Mouse (Mus musculus) hematopoietic stem cell, adult 5-6 weeks (primary cell): ENCODE results near the gene Utp6. TPM values are rescaled to one million over a fixed set of nuclear protein-coding genes. Genes with fewer than 3 reads are reported as not detected.
A peak's percentile ranks its signal among the peaks of the same experiment; 100 is the strongest.

Experiments used
- ATAC-seq, 2 experiments: fragments of 125-278 bp in 1 of 2; replicated peaks in 1 of 2; 2 replicates each; pipeline ENCODE4 v1.8.0; 2016 to 2017; ENCODE audit warnings: inconsistent platforms in 2 of 2, mild to moderate bottlenecking in 2 of 2, moderate number of reproducible peaks in 2 of 2, low read depth in 1 of 2, moderate TSS enrichment in 1 of 2; ENCODE audit not compliant: low FRiP score in 2 of 2, poor library complexity in 2 of 2, severe bottlenecking in 2 of 2, insufficient read depth in 1 of 2, low TSS enrichment in 1 of 2
- total RNA-seq: library from RNA; stranded (forward); fragments of 172-1452, 232-1000 nt; gene quantifications from 2 replicates; pipeline ENCODE4 v1.2.3, GENCODE M21; 2017

Gene Utp6
- total RNA-seq, 1 experiment from 2014 or later: 141 TPM

DNA sequence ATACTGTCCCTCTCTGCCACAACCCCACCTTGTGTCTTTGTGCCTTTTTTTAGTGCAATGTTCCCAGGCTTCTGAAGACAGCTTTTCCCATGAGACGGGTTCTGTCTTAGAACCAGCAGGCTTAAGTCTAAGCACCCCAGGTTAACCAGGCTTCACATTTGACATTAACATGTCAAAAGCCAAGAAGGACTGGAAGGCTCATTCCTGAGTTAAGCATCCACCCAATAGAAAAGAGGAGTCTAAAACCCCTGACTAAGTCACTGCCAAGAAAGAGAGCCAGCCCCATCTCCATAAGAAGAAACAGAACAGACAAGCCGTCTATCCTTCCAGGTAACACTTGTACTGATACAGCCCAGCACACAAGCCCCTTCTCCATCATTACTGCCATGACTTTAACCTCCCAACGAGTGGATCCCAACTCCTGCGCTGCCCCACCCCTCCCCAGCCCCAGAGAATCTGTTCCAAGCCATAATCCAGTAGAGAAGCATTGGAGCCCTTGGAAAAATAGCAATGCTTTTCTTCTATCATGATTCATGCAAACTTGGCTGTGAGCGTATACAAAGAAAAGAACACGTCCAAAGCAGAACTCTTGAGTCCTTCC, 59.2 kb downstream of the Utp6 start:
- ATAC-seq: no peak

DNA sequence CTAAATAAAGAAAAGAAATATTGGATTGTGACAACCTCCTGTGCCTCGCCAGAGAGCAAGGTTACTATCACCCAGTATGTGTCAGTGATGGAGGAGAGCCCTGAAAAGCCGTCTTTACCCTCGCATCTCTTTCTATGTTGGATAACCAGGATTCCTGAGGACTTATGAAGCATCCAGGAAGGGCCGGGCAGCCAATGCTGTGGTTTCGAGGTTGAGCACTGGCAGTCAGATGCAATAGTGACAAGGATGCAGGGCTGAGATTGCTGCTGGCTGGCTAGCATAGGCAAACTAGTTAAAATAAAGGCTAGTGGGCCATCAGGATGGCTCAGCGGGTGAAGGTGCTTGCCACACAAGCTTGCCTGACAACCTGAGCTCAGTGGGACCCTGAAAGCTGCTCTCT, 61.0 kb downstream of the Utp6 start:
- no peak for ATAC-seq

DNA sequence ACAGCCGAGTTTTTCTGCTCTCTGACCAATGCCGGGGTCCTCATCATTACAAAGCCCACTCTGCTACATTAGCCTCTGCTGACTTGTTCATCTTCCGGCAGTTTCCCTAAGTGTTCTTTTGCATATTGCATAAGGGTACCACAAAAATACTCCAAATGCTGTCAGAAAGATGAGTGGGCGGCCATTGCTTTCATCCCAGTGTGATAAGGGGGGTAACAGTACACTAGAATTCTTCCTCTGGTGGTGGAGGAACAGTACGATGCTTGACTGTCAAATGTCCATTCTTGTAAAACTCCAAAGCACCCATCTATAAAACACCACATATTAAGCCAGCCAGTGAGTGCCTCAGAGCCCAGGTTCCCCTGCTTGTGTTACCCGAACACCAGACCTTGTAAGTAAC, 69.9 kb downstream of the Utp6 start:
- ATAC-seq: no peak

DNA sequence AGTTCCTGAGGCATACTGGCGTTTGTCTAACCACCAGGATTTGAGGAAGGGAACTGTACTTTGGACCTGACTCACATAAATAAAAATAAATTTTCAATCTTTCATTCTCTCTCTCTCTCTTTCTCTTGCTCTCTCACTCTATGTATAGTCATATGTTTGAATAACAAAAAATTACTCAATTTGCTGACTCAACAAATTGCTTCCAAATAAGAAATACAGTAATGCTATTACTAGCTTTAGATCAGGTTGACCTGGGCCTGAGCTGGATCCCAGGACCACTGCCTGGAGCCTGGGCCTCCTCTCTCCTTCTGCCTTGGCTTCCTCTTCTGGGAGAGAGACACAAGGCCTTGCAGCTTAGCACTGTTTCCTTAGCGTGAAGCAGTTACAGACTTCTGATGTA, 71.4 kb downstream of the Utp6 start:
- ATAC-seq: no peak

DNA sequence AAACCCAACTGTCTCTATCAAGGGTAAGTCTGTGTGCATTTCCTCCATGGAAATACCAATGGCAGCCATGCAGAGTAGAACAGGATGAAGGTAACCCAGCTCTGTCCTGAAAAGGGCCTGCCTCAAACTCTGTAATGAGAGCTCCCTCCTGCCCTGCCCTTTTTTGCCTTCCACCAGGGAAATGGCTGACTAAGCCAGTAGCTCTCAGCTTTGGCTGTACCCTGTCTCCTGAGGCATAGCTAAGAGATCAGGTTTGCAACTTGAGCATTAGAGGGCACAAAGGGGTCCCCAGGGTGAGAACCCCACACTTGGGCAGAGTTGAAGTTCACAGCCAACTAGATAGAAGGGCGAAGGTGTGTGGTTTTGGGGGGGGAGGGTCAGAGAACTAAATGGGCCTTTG, 75.2 kb downstream of the Utp6 start:
- ATAC-seq: no peak

DNA sequence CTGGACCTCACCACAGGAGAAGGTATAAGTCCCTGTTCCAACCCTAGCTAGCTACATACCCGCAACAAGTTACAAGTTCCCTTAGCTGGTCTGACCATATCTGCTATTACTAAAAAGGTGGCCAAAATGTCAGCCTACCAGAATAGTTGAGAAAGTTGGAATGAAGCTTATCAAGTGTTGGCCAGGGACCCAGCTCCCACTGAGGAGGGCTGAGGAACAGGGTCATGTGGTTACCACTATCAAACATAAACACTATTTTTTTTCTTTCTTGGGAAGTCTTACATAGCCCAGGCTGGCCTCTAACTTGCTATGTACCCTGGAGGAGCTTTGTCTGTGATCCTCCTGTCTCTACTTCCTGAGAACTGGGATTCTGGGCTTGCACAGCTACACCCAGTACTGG, 75.8 kb downstream of the Utp6 start:
- ATAC-seq: no peak

DNA sequence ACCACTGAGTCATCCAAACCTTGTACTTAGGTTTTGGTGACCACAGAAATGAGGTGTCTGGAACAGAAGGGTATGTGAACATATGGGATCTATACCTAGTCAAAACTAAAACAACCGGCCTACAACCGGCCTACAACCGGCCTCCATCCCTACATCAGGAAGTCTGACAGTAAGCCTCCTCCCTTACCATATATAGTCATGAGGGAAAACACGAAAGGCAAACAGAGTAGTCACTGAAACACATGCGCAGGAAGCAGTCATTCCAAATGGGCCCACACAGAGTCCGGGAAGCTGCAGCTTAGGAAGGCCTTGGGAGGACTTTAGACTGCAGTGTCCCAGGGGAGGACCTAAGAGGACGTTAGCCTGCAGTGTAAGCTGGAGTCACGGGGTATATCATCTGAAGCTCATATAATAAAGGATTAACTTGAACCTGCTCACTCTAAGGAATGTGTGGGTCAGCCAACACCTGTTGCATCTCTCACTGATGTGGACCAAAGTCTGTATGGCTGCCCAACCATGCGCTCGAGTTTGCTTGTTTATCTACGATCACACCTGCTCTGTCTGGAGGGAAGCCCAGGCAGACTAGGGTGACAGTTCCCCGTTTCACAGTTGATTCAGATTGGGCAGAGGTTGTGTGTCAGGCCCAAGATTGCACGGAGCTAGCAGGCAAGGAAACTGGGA, 76.3 kb downstream of the Utp6 start:
- ATAC-seq: peak; percentile 51 to 53; a peak in 3 of 4 replicates

DNA sequence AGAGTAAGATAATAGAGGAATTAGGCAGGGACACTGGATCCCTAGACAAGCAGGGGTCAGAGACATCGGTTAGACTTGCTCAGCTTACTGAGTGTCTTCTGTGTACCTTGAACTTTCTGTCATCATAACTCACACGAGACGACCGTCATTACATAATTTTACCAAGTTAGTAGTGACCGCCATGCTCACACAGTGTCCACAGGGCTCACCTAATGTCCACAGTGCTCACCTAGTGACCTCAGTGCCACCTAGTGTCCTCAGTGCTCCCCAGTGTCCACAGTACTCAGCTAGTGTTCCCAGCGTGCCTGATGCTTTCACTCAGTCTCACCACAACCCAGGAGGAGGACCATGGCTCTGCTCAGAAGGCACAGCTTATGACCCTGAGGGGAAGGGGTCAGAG, 77.4 kb downstream of the Utp6 start:
- no peak for ATAC-seq

Other genes with a start within 250 kb of the Utp6 start
- gene Suz12, start 30.7 kb upstream of the Utp6 start, total RNA-seq: 80.1 and 119 TPM in 2 replicates
- 111 and 192 TPM in 2 replicates for gene Crlf3, start 118.6 kb upstream of the Utp6 start, total RNA-seq
- 36.8 and 38.5 TPM in 2 replicates for gene Atad5, start 127.0 kb upstream of the Utp6 start, total RNA-seq
- 21.8 and 23.0 TPM in 2 replicates for gene Tefm, start 179.8 kb upstream of the Utp6 start, total RNA-seq
- gene Adap2, start 191.7 kb upstream of the Utp6 start, total RNA-seq: 0.50 TPM in 1 of 2 replicates, not detected in the other
- gene Rnf135, start 221.5 kb upstream of the Utp6 start, total RNA-seq: 7.3 and 13.8 TPM in 2 replicates
- 75.5 and 81.1 TPM in 2 replicates for gene Rhot1, start 246.6 kb upstream of the Utp6 start, total RNA-seq